ENCODE assay signal across 22 mouse cellular contexts in genomic region chr10:41765586-41765985, GRCm38 (mm10). TPM values are rescaled to one million over a fixed set of nuclear protein-coding genes. Genes with fewer than 3 reads are reported as not detected.
DNase-seq lines count a peak whose midpoint lies in the region; ATAC-seq lines count a peak whose summit lies in the region.
"Had no signal": no experiment of that assay in that cellular context is flagged by ENCODE, and none has a peak within 500 bp of the region (broad histone marks: within the 10 kb centered on the region; RNA-seq: fewer than 3 reads in every experiment).

No protein-coding gene starts in this region.

- DNase-seq in adrenal gland, adult 2 months, result peak; percentile 39
- DNase-seq in adrenal gland, postnatal 4 days (ENCODE audit: low spot score in 2 of 2), result no peak
- DNase-seq in 416B (ENCODE audit: low read depth), result peak; percentile 13
- DNase-seq in adrenal gland, postnatal 36 days, result peak; percentile 6 to 42
- peak; percentile 81 for DNase-seq in testis, postnatal 14 days (ENCODE audit: low spot score)
- DNase-seq in midbrain, embryonic 14.5 days, result no peak
- DNase-seq: cerebellum, adult 18-20 months; cerebellum, postnatal 10 days; gastrocnemius, postnatal 14 days; heart, postnatal 4 days; kidney, adult 11 months had no signal

- H3K36me3 ChIP-seq in forebrain, embryonic 12.5 days (replicated peaks), result no peaks in the 10 kb centered on the region
- no peaks in the 10 kb centered on the region for H3K36me3 ChIP-seq in midbrain, embryonic 14.5 days (ENCODE audit: control insufficient read depth, insufficient read depth, low read length)
- H3K36me3 ChIP-seq: embryonic facial prominence, embryonic 15.5 days; heart, embryonic 13.5 days; hindbrain, embryonic 12.5 days had no signal

- H3K4me1 ChIP-seq in forebrain, embryonic 12.5 days, result no peaks in the 10 kb centered on the region
- no peaks in the 10 kb centered on the region for H3K4me1 ChIP-seq in midbrain, embryonic 14.5 days (ENCODE audit: control insufficient read depth, insufficient read depth, low read length)
- H3K4me1 ChIP-seq: embryonic facial prominence, embryonic 15.5 days; hindbrain, embryonic 12.5 days had no signal

- no peak overlapping the region for H3K27ac ChIP-seq in forebrain, embryonic 12.5 days
- no peak overlapping the region for H3K27ac ChIP-seq in midbrain, embryonic 14.5 days (replicated peaks; ENCODE audit: low read depth, low read length)
- H3K27ac ChIP-seq: embryonic facial prominence, embryonic 15.5 days; heart, embryonic 13.5 days; hindbrain, embryonic 12.5 days had no signal

- H3K9ac ChIP-seq in forebrain, embryonic 12.5 days, result no peak overlapping the region
- no peak overlapping the region for H3K9ac ChIP-seq in midbrain, embryonic 14.5 days (replicated peaks; ENCODE audit: low read length)
- H3K9ac ChIP-seq: embryonic facial prominence, embryonic 15.5 days; heart, embryonic 13.5 days; hindbrain, embryonic 12.5 days had no signal

- H3K27me3 ChIP-seq in forebrain, embryonic 12.5 days, result no peaks in the 10 kb centered on the region
- H3K27me3 ChIP-seq in midbrain, embryonic 14.5 days (ENCODE audit: control insufficient read depth, insufficient read depth, low read length), result no peaks in the 10 kb centered on the region
- H3K27me3 ChIP-seq: CH12.LX; embryonic facial prominence, embryonic 15.5 days; heart, embryonic 13.5 days; hindbrain, embryonic 12.5 days; Patski had no signal

- ATAC-seq in forebrain, embryonic 12.5 days (ENCODE audit: low FRiP score), result no peak
- ATAC-seq in midbrain, embryonic 14.5 days (ENCODE audit: low FRiP score, low TSS enrichment), result no peak
- ATAC-seq: activated CD4-positive, CD25-positive, alpha-beta regulatory T cell, adult 4 months; forebrain, embryonic 16.5 days; hindbrain, embryonic 16.5 days; inflammation-experienced regulatory T-cells, adult 6 months; Patski had no signal

- no peak overlapping the region for H3K4me3 ChIP-seq in forebrain, embryonic 12.5 days (replicated peaks)
- H3K4me3 ChIP-seq in midbrain, embryonic 14.5 days (replicated peaks; ENCODE audit: low read depth, low read length), result no peak overlapping the region
- H3K4me3 ChIP-seq: embryonic facial prominence, embryonic 15.5 days; erythroblast, embryonic 14.5 days; heart, embryonic 13.5 days; hindbrain, embryonic 12.5 days had no signal

- WGBS in forebrain, embryonic 12.5 days, result 93% methylated on average over 4 of the region's 4 CpGs
- WGBS in midbrain, embryonic 14.5 days, result 90% methylated on average over 4 of the region's 4 CpGs

- no peaks in the 10 kb centered on the region for H3K9me3 ChIP-seq in forebrain, embryonic 12.5 days
- H3K9me3 ChIP-seq in midbrain, embryonic 14.5 days (ENCODE audit: control insufficient read depth, low read length), result no peaks in the 10 kb centered on the region
- H3K9me3 ChIP-seq: embryonic facial prominence, embryonic 15.5 days; heart, embryonic 13.5 days; hindbrain, embryonic 12.5 days had no signal

- no peak overlapping the region for H3K4me2 ChIP-seq in forebrain, embryonic 12.5 days
- no peak overlapping the region for H3K4me2 ChIP-seq in midbrain, embryonic 14.5 days (ENCODE audit: low read length)
- H3K4me2 ChIP-seq: embryonic facial prominence, embryonic 15.5 days; heart, embryonic 13.5 days; hindbrain, embryonic 12.5 days had no signal

RNA-seq across cellular contexts. Expression of gene Cep57l1, which starts 44.1 kb away (rescaled TPM):
- 1 to 10 TPM; 4.5 to 7.2 TPM for total RNA-seq in adrenal gland, adult 2 months (2021)
- polyA plus RNA-seq in adrenal gland, adult 2 months (2012; rRNA removed), result 0.22 and 0.41 TPM in 2 replicates
- total RNA-seq in adrenal gland, postnatal 4 days (2021), result 10 to 100 TPM; 16.6 to 18.2 TPM
- 1 to 10 TPM; 7.2 to 7.3 TPM for total RNA-seq in adrenal gland, postnatal 36 days (2021)
- polyA plus RNA-seq in forebrain, embryonic 12.5 days (2016; fragmentation: Nextera tagmentation; extraction: Ambion mirVana), result 21.9 and 26.0 TPM in 2 replicates
- polyA plus RNA-seq in midbrain, embryonic 14.5 days (2014; fragmentation: Nextera tagmentation; extraction: Ambion mirVana), result 13.6 and 16.3 TPM in 2 replicates

RNA-seq across cellular contexts. Expression of gene Sesn1, which starts 44.1 kb away (rescaled TPM):
- total RNA-seq in adrenal gland, adult 2 months (2021), result 10 to 100 TPM; 15.6 to 19.7 TPM
- polyA plus RNA-seq in adrenal gland, adult 2 months (2012; rRNA removed), result 12.3 and 12.4 TPM in 2 replicates
- total RNA-seq in adrenal gland, postnatal 4 days (2021), result 10 to 100 TPM; 31.1 to 35.5 TPM
- 10 to 100 TPM; 19.9 to 22.6 TPM for total RNA-seq in adrenal gland, postnatal 36 days (2021)
- 29.0 and 34.0 TPM in 2 replicates for polyA plus RNA-seq in forebrain, embryonic 12.5 days (2016; fragmentation: Nextera tagmentation; extraction: Ambion mirVana)
- polyA plus RNA-seq in midbrain, embryonic 14.5 days (2014; fragmentation: Nextera tagmentation; extraction: Ambion mirVana), result 29.5 and 33.9 TPM in 2 replicates

RNA-seq across cellular contexts. Expression of gene Ccdc162, which starts 49.2 kb away (rescaled TPM):
- under 1 TPM; 0.23 to 0.24 TPM for total RNA-seq in adrenal gland, adult 2 months (2021)
- 0.25 and 0.44 TPM in 2 replicates for polyA plus RNA-seq in adrenal gland, adult 2 months (2012; rRNA removed)
- under 1 TPM; 0.31 to 0.76 TPM for total RNA-seq in adrenal gland, postnatal 4 days (2021)
- total RNA-seq in adrenal gland, postnatal 36 days (2021), result under 1 TPM; 0.33 to 0.53 TPM
- 0.31 and 0.88 TPM in 2 replicates for polyA plus RNA-seq in forebrain, embryonic 12.5 days (2016; fragmentation: Nextera tagmentation; extraction: Ambion mirVana)
- 0.26 and 0.55 TPM in 2 replicates for polyA plus RNA-seq in midbrain, embryonic 14.5 days (2014; fragmentation: Nextera tagmentation; extraction: Ambion mirVana)
- polyA plus RNA-seq: erythroblast, embryonic 14.5 days had no signal

Comparison
In these comparisons a context has a peak if more than half of its experiments do, and no peak if none do; other contexts are left out.
1. DNase-seq: peak in adrenal gland, adult 2 months (single experiment), 416B (single experiment), adrenal gland, postnatal 36 days (2 of 2) and testis, postnatal 14 days (single experiment); none in adrenal gland, postnatal 4 days (0 of 2) and midbrain, embryonic 14.5 days (single experiment).